14 mouse cellular contexts compared by ENCODE assay signal in genomic region chr1:73912466-73912865, GRCm38 (mm10).
DNase-seq lines count a peak whose midpoint lies in the region; ATAC-seq lines count a peak whose summit lies in the region.
"Had no signal": no experiment of that assay in that cellular context is flagged by ENCODE, and none has a peak within 500 bp of the region (broad histone marks: within the 10 kb centered on the region; RNA-seq: fewer than 3 reads in every experiment).

No protein-coding gene starts in this region.

- no peaks in the 10 kb centered on the region for H3K9me3 ChIP-seq in heart, embryonic 10.5 days
- no peaks in the 10 kb centered on the region for H3K9me3 ChIP-seq in intestine, embryonic 16.5 days (ENCODE audit: control insufficient read depth, low read length)
- H3K9me3 ChIP-seq: hindbrain, embryonic 12.5 days; limb, embryonic 10.5 days; midbrain, embryonic 12.5 days; neural tube, embryonic 13.5 days had no signal

- 88% methylated on average over 10 of the region's 10 CpGs for WGBS in heart, embryonic 10.5 days
- 83% methylated on average over 10 of the region's 10 CpGs for WGBS in intestine, embryonic 16.5 days

- H3K9ac ChIP-seq in intestine, embryonic 16.5 days (ENCODE audit: low read depth, low read length), result no peak overlapping the region
- H3K9ac ChIP-seq: hindbrain, embryonic 12.5 days; midbrain, embryonic 12.5 days; neural tube, embryonic 13.5 days had no signal

- H3K27ac ChIP-seq in heart, embryonic 10.5 days, result no peak overlapping the region; the same call in 1 of the 2 replicates
- no peak overlapping the region for H3K27ac ChIP-seq in intestine, embryonic 16.5 days (ENCODE audit: low read length)
- H3K27ac ChIP-seq: hindbrain, embryonic 12.5 days; limb, embryonic 10.5 days; midbrain, embryonic 12.5 days; neural tube, embryonic 13.5 days had no signal

- intact Hi-C loops in left cerebral cortex, postnatal 4 days (cut with DNase I), result no loop called here
- intact Hi-C loops in left cerebral cortex, postnatal 36 days (cut with DNase I), result no loop called here

- peaks cover 54% of the 10 kb centered on the region for H3K36me3 ChIP-seq in heart, embryonic 10.5 days
- H3K36me3 ChIP-seq in intestine, embryonic 16.5 days (ENCODE audit: control insufficient read depth, insufficient read depth, low read length), result no peaks in the 10 kb centered on the region
- H3K36me3 ChIP-seq: hindbrain, embryonic 12.5 days; midbrain, embryonic 12.5 days had no signal

- peaks cover 69% of the 10 kb centered on the region for H3K4me1 ChIP-seq in heart, embryonic 10.5 days
- peaks cover 10% of the 10 kb centered on the region for H3K4me1 ChIP-seq in intestine, embryonic 16.5 days (ENCODE audit: control insufficient read depth, insufficient read depth, low read length)

- H3K4me2 ChIP-seq in intestine, embryonic 16.5 days (ENCODE audit: low read depth, low read length), result no peak overlapping the region
- H3K4me2 ChIP-seq: hindbrain, embryonic 12.5 days; midbrain, embryonic 12.5 days; neural tube, embryonic 13.5 days had no signal

- peaks cover 19% of the 10 kb centered on the region; the same call in 1 of the 2 replicates for H3K27me3 ChIP-seq in heart, embryonic 10.5 days (ENCODE audit: insufficient read depth, poor library complexity, severe bottlenecking)
- H3K27me3 ChIP-seq in intestine, embryonic 16.5 days (replicated peaks; ENCODE audit: control insufficient read depth, insufficient read depth, low read length), result no peaks in the 10 kb centered on the region
- H3K27me3 ChIP-seq: hindbrain, embryonic 12.5 days; neural tube, embryonic 13.5 days; Patski had no signal

- H3K4me3 ChIP-seq in heart, embryonic 10.5 days, result no peak overlapping the region
- no peak overlapping the region for H3K4me3 ChIP-seq in intestine, embryonic 16.5 days (ENCODE audit: low read length)
- H3K4me3 ChIP-seq: hindbrain, embryonic 12.5 days; limb, embryonic 10.5 days; midbrain, embryonic 12.5 days; neural tube, embryonic 13.5 days had no signal

- ATAC-seq in intestine, embryonic 16.5 days, result no peak
- no peak for ATAC-seq in monocyte, adult 5-6 weeks (replicated peaks; ENCODE audit: insufficient number of reproducible peaks, low FRiP score, low TSS enrichment, poor library complexity, severe bottlenecking)
- ATAC-seq: CD4-positive, CD25-positive, alpha-beta regulatory T cell, adult 4 months; Patski had no signal

- peak; percentile 11 to 28 for DNase-seq in heart, adult 18-20 months
- DNase-seq in heart, embryonic 10.5 days (ENCODE audit: low spot score), result no peak
- peak; percentile 54 for DNase-seq in left cerebral cortex, postnatal 4 days
- DNase-seq in left cerebral cortex, postnatal 36 days (ENCODE audit: low spot score in 2 of 2), result no peak
- peak; percentile 7 for DNase-seq in urinary bladder, postnatal 10 days (ENCODE audit: low spot score)
- no peak for DNase-seq in urinary bladder, adult 18-20 months (ENCODE audit: low spot score in 2 of 2)

Comparison
In these comparisons a context has a peak if more than half of its experiments do, and no peak if none do; other contexts are left out.
1. DNase-seq: peak in heart, adult 18-20 months (2 of 2), left cerebral cortex, postnatal 4 days (single experiment) and urinary bladder, postnatal 10 days (single experiment); none in heart, embryonic 10.5 days (single experiment), left cerebral cortex, postnatal 36 days (0 of 2) and urinary bladder, adult 18-20 months (0 of 2).